ENCODE assay signal across 26 mouse cellular contexts in genomic region chr9:100558023-100558573, GRCm38 (mm10). TPM values are rescaled to one million over a fixed set of nuclear protein-coding genes. Genes with fewer than 3 reads are reported as not detected.
DNase-seq lines count a peak whose midpoint lies in the region; ATAC-seq and TF ChIP-seq lines count a peak whose summit lies in the region.
"Had no signal": no experiment of that assay in that cellular context is flagged by ENCODE, and none has a peak within 500 bp of the region (broad histone marks: within the 10 kb centered on the region; RNA-seq: fewer than 3 reads in every experiment).

No protein-coding gene starts in this region.

- WGBS in cerebellum, adult 2 months: 33% methylated on average over 4 of the region's 4 CpGs
- WGBS in forebrain, embryonic 15.5 days: 34% methylated on average over 4 of the region's 4 CpGs
- WGBS in forebrain, embryonic 11.5 days: 77% methylated on average over 4 of the region's 4 CpGs

- H3K9me3 ChIP-seq in forebrain, embryonic 15.5 days: no peaks in the 10 kb centered on the region
- H3K9me3 ChIP-seq in forebrain, embryonic 11.5 days (ENCODE audit: control insufficient read depth, low read length): no peaks in the 10 kb centered on the region
- H3K9me3 ChIP-seq: embryonic facial prominence, embryonic 12.5 days; embryonic facial prominence, embryonic 15.5 days; heart, embryonic 12.5 days; heart, embryonic 15.5 days; hindbrain, embryonic 10.5 days; hindbrain, embryonic 13.5 days; intestine, embryonic 15.5 days had no signal

- no peak for TF ChIP-seq POLR2A in cerebellum, adult 2 months (IDR thresholded peaks at IDR 0.05; ENCODE audit: borderline replicate concordance, insufficient read depth, low read length)

- H3K4me1 ChIP-seq in cerebellum, adult 2 months (ENCODE audit: control insufficient read depth, insufficient read depth, low read length): peaks cover 30% of the 10 kb centered on the region
- H3K4me1 ChIP-seq in forebrain, embryonic 15.5 days: peaks cover 19% of the 10 kb centered on the region; the same call in 1 of the 2 replicates
- no peaks in the 10 kb centered on the region for H3K4me1 ChIP-seq in forebrain, embryonic 11.5 days (replicated peaks; ENCODE audit: control insufficient read depth, insufficient read depth, low read length)
- H3K4me1 ChIP-seq: embryonic facial prominence, embryonic 12.5 days; embryonic facial prominence, embryonic 15.5 days; heart, embryonic 15.5 days; hindbrain, embryonic 10.5 days; hindbrain, embryonic 13.5 days; intestine, embryonic 15.5 days had no signal

- H3K27me3 ChIP-seq in cerebellum, adult 2 months (ENCODE audit: control insufficient read depth, insufficient read depth, low read length): no peaks in the 10 kb centered on the region
- peaks cover 3% of the 10 kb centered on the region; the same call in 1 of the 2 replicates for H3K27me3 ChIP-seq in forebrain, embryonic 15.5 days
- H3K27me3 ChIP-seq in forebrain, embryonic 11.5 days (ENCODE audit: control insufficient read depth, insufficient read depth, low read length): no peaks in the 10 kb centered on the region
- H3K27me3 ChIP-seq: embryonic facial prominence, embryonic 12.5 days; embryonic facial prominence, embryonic 15.5 days; heart, embryonic 12.5 days; heart, embryonic 15.5 days; hindbrain, embryonic 13.5 days; intestine, embryonic 15.5 days had no signal

- H3K4me2 ChIP-seq in forebrain, embryonic 15.5 days (replicated peaks): no peak overlapping the region
- no peak overlapping the region for H3K4me2 ChIP-seq in forebrain, embryonic 11.5 days (ENCODE audit: low read depth, low read length, severe bottlenecking)
- H3K4me2 ChIP-seq: embryonic facial prominence, embryonic 12.5 days; embryonic facial prominence, embryonic 15.5 days; heart, embryonic 12.5 days; heart, embryonic 15.5 days; hindbrain, embryonic 13.5 days; intestine, embryonic 15.5 days had no signal

- no peak overlapping the region for H3K9ac ChIP-seq in forebrain, embryonic 15.5 days (replicated peaks)
- H3K9ac ChIP-seq in forebrain, embryonic 11.5 days (ENCODE audit: low read length): no peak overlapping the region
- H3K9ac ChIP-seq: embryonic facial prominence, embryonic 12.5 days; embryonic facial prominence, embryonic 15.5 days; heart, embryonic 12.5 days; heart, embryonic 15.5 days; hindbrain, embryonic 13.5 days; intestine, embryonic 15.5 days had no signal

- peak overlapping the region; percentile 76; the same call in 1 of the 2 replicates for H3K27ac ChIP-seq in cerebellum, adult 2 months (ENCODE audit: insufficient read depth, low read length)
- H3K27ac ChIP-seq in forebrain, embryonic 15.5 days (replicated peaks): no peak overlapping the region
- no peak overlapping the region for H3K27ac ChIP-seq in forebrain, embryonic 11.5 days (ENCODE audit: low read depth, low read length)
- H3K27ac ChIP-seq: embryonic facial prominence, embryonic 12.5 days; embryonic facial prominence, embryonic 15.5 days; heart, embryonic 15.5 days; hindbrain, embryonic 10.5 days; hindbrain, embryonic 13.5 days; intestine, embryonic 15.5 days had no signal

- no peak for DNase-seq in cerebellum, adult 2 months
- DNase-seq in cerebellum, postnatal 10 days: no peak
- DNase-seq in forebrain, embryonic 11.5 days (ENCODE audit: low spot score): no peak
- peak; percentile 52 for DNase-seq in brain, embryonic 18.5 days (ENCODE audit: low read depth, low spot score)
- no peak for DNase-seq in gastrocnemius, postnatal 10 days
- no peak for DNase-seq in urinary bladder, postnatal 25 days (ENCODE audit: low spot score)
- DNase-seq: adrenal gland, adult 8-10 months; adrenal gland, postnatal 25 days; cerebellum, adult 11-12 months; cerebellum, postnatal 25 days; gastrocnemius, postnatal 14 days; heart, adult 18-20 months; heart, postnatal 10 days; heart, postnatal 36 days; kidney, adult 11 months had no signal

- no peak for TF ChIP-seq CTCF in cerebellum, adult 2 months (IDR thresholded peaks at IDR 0.05; ENCODE audit: borderline replicate concordance, insufficient read depth, low read depth, low read length)

- H3K36me3 ChIP-seq in forebrain, embryonic 15.5 days: no peaks in the 10 kb centered on the region; the same call in 1 of the 2 replicates
- H3K36me3 ChIP-seq in forebrain, embryonic 11.5 days (ENCODE audit: control insufficient read depth, insufficient read depth, low read length): no peaks in the 10 kb centered on the region
- H3K36me3 ChIP-seq: embryonic facial prominence, embryonic 12.5 days; embryonic facial prominence, embryonic 15.5 days; heart, embryonic 15.5 days; intestine, embryonic 15.5 days had no signal

- H3K4me3 ChIP-seq in cerebellum, adult 2 months (replicated peaks; ENCODE audit: insufficient read depth, low read depth, low read length): no peak overlapping the region
- no peak overlapping the region for H3K4me3 ChIP-seq in forebrain, embryonic 15.5 days
- no peak overlapping the region for H3K4me3 ChIP-seq in forebrain, embryonic 11.5 days (ENCODE audit: low read depth, low read length)
- H3K4me3 ChIP-seq: embryonic facial prominence, embryonic 12.5 days; embryonic facial prominence, embryonic 15.5 days; heart, embryonic 12.5 days; heart, embryonic 15.5 days; hindbrain, embryonic 10.5 days; hindbrain, embryonic 13.5 days; intestine, embryonic 15.5 days had no signal

- peak; percentile 82 for ATAC-seq in forebrain, embryonic 15.5 days (replicated peaks)
- no peak for ATAC-seq in forebrain, embryonic 11.5 days (replicated peaks; ENCODE audit: low FRiP score)
- ATAC-seq: activated CD4-positive, CD25-positive, alpha-beta regulatory T cell, adult 4 months; hindbrain, embryonic 16.5 days; intestine, embryonic 15.5 days had no signal

RNA-seq across cellular contexts. Expression of gene Nck1, which starts 12.2 kb away (rescaled TPM):
- 50.8 and 53.3 TPM in 2 replicates for polyA plus RNA-seq in cerebellum, adult 2 months (2012; rRNA removed)
- 40.2 and 42.4 TPM in 2 replicates for polyA plus RNA-seq in forebrain, embryonic 15.5 days (2015; fragmentation: Nextera tagmentation; extraction: Ambion mirVana)
- 64.2 and 74.7 TPM in 2 replicates for polyA plus RNA-seq in forebrain, embryonic 11.5 days (2014; fragmentation: Nextera tagmentation; extraction: Ambion mirVana)
- total RNA-seq in gastrocnemius, postnatal 10 days (2021): 10 to 100 TPM; 35.9 to 39.7 TPM

RNA-seq across cellular contexts. Expression of gene Slc35g2, which starts 12.8 kb away (rescaled TPM):
- polyA plus RNA-seq in cerebellum, adult 2 months (2012; rRNA removed): 39.1 and 40.2 TPM in 2 replicates
- 5.6 and 8.5 TPM in 2 replicates for polyA plus RNA-seq in forebrain, embryonic 15.5 days (2015; fragmentation: Nextera tagmentation; extraction: Ambion mirVana)
- polyA plus RNA-seq in forebrain, embryonic 11.5 days (2014; fragmentation: Nextera tagmentation; extraction: Ambion mirVana): 7.5 and 8.5 TPM in 2 replicates
- under 1 TPM; 0.68 to 0.70 TPM for total RNA-seq in gastrocnemius, postnatal 10 days (2021)
- total RNA-seq: common myeloid progenitor, adult 5-6 weeks had no signal

RNA-seq across cellular contexts. Expression of gene Stag1, which starts 39.5 kb away (rescaled TPM):
- polyA plus RNA-seq in cerebellum, adult 2 months (2012; rRNA removed): 32.0 and 35.0 TPM in 2 replicates
- 36.0 and 42.1 TPM in 2 replicates for polyA plus RNA-seq in forebrain, embryonic 15.5 days (2015; fragmentation: Nextera tagmentation; extraction: Ambion mirVana)
- polyA plus RNA-seq in forebrain, embryonic 11.5 days (2014; fragmentation: Nextera tagmentation; extraction: Ambion mirVana): 57.8 and 63.0 TPM in 2 replicates
- 10 to 100 TPM; 33.5 to 43.0 TPM for total RNA-seq in gastrocnemius, postnatal 10 days (2021)
